Mouse (Mus musculus): ENCODE measurements around the gene Mrpl16. TPM values are rescaled to one million over a fixed set of nuclear protein-coding genes. Genes with fewer than 3 reads are reported as not detected.

Mrpl16 gene
- polyA plus RNA-seq, 1 experiment from 2014 or later = 53.7 TPM

DNA sequence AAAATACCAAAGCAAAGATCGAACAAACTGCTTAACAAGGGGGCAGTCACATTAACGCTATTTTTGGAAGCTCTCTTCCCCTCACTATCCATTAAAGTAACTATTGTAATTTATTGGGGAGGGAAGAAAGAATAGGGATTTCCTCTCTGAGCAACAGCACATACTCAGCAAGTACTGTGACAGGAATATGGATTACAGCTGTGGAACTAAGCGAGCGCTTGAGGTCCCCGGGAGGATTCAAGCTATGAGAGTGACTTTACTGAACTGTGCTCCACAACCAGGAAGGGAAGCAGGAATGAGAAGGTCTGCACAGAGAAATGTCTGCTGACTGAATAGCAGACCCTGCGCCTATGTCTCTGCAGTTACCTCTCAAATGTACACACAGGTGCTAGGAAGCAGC, 18.7 kb downstream of the Mrpl16 start:
- DNase-seq (ENCODE audit: low spot score) (no peak), ATAC-seq (replicated peaks; ENCODE audit: insufficient number of reproducible peaks, low FRiP score, low TSS enrichment, low read depth) (no peak)
- H3K4me3 ChIP-seq (ENCODE audit: low read depth, low read length) = no peak overlapping the region
- H3K9me3 ChIP-seq (replicated peaks; ENCODE audit: control insufficient read depth, low read length) = no peaks in the 10 kb centered on the region
- WGBS = 83% methylated on average over 6 of the region's 6 CpGs
- H3K4me1 ChIP-seq (ENCODE audit: control insufficient read depth, insufficient read depth, low read length) = no peaks in the 10 kb centered on the region
- no peak overlapping the region for H3K9ac ChIP-seq (replicated peaks; ENCODE audit: low read length)
- H3K27ac ChIP-seq (replicated peaks; ENCODE audit: low read depth, low read length) = no peak overlapping the region
- H3K4me2 ChIP-seq (ENCODE audit: low read depth, low read length) = no peak overlapping the region
- no peaks in the 10 kb centered on the region for H3K27me3 ChIP-seq (ENCODE audit: control insufficient read depth, insufficient read depth, low read length)
- H3K36me3 ChIP-seq (replicated peaks; ENCODE audit: control insufficient read depth, insufficient read depth, low read depth, low read length) = no peaks in the 10 kb centered on the region

DNA sequence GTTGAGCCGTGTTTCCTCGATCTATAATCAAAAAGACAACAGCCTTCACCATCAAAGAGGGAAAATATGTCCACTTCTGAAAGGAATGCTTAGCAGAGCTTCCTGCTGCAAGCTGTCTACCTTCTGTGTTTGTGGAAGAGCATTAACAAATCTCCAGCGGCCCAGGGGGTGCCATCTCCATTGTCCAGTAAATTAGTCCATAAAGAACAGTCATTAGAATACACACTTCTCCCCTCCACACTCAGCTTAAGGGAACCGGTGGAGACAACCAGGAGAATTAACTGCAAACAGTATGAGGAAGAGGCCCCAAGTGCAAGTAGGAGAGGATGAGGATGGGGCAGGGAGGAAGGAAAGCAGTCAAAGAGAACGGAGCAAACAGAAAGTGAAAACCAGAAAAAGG, 21.6 kb downstream of the Mrpl16 start:
- no peak overlapping the region for H3K4me3 ChIP-seq (ENCODE audit: low read depth, low read length)
- H3K9me3 ChIP-seq (replicated peaks; ENCODE audit: control insufficient read depth, low read length) = no peaks in the 10 kb centered on the region
- H3K9ac ChIP-seq (replicated peaks; ENCODE audit: low read length) = no peak overlapping the region
- H3K27me3 ChIP-seq (ENCODE audit: control insufficient read depth, insufficient read depth, low read length) = no peaks in the 10 kb centered on the region
- H3K36me3 ChIP-seq (replicated peaks; ENCODE audit: control insufficient read depth, insufficient read depth, low read depth, low read length) = no peaks in the 10 kb centered on the region
- no peak for DNase-seq (ENCODE audit: low spot score)
- WGBS = 81% methylated on average over 5 of the region's 5 CpGs
- no peak overlapping the region for H3K27ac ChIP-seq (replicated peaks; ENCODE audit: low read depth, low read length)
- no peak for ATAC-seq (replicated peaks; ENCODE audit: insufficient number of reproducible peaks, low FRiP score, low TSS enrichment, low read depth)
- H3K4me1 ChIP-seq (ENCODE audit: control insufficient read depth, insufficient read depth, low read length) = no peaks in the 10 kb centered on the region
- H3K4me2 ChIP-seq (ENCODE audit: low read depth, low read length) = no peak overlapping the region

DNA sequence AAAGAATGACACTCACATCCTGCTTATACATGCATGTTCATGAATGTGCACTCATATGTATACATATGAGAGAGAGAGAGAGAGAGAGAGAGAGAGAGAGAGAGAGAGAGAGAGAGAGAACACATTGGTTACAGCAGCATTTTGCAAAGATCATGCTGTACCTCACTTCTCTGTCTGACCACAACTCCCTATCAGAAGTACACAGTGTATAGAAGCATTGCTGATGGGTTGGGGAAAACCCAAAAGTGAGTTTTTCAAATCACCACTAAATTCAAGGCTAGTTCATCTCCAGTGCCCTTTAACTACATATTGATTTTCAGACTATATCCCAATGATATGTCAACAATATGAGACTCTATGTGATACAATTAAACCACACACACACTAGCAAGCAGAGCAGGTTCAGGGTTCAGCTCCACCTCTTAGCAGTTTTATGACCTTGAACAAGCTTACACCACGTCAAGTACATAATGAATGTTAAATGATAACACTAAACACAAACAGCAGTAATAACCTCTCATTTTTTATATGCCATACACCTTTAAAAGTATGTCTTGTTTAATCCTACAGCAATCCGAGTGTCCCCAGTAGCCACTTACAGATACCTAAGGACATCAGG, 23.7 kb downstream of the Mrpl16 start:
- no peaks in the 10 kb centered on the region for H3K36me3 ChIP-seq (replicated peaks; ENCODE audit: control insufficient read depth, insufficient read depth, low read depth, low read length)
- H3K4me3 ChIP-seq (ENCODE audit: low read depth, low read length) = no peak overlapping the region
- H3K4me1 ChIP-seq (ENCODE audit: control insufficient read depth, insufficient read depth, low read length) = no peaks in the 10 kb centered on the region
- DNase-seq (ENCODE audit: low spot score) (no peak), ATAC-seq (replicated peaks; ENCODE audit: insufficient number of reproducible peaks, low FRiP score, low TSS enrichment, low read depth) (no peak)
- H3K9me3 ChIP-seq (replicated peaks; ENCODE audit: control insufficient read depth, low read length) = no peaks in the 10 kb centered on the region
- no peak overlapping the region for H3K9ac ChIP-seq (replicated peaks; ENCODE audit: low read length)
- H3K4me2 ChIP-seq (ENCODE audit: low read depth, low read length) = no peak overlapping the region
- H3K27me3 ChIP-seq (ENCODE audit: control insufficient read depth, insufficient read depth, low read length) = no peaks in the 10 kb centered on the region
- no peak overlapping the region for H3K27ac ChIP-seq (replicated peaks; ENCODE audit: low read depth, low read length)
- WGBS = 88% methylated on average over 2 of the region's 2 CpGs

DNA sequence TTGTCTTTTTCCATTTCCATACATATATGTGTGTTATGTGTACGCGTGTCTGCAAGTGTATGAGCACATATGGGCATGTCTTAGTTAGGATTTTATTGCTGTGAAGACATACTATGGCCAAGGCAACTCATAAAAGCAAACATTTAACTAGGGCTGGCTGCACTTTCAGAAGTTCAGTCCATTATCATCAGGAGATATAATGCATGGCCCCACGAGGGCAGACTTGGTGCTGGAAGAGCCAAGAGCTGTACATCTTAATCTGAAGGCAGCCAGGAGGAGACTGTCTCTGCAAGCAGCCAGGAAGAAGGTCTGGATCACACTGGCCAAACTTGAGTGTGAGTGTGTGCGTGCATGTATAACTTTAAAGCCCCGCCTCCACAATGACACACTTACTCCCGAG, 24.3 kb downstream of the Mrpl16 start:
- no peak overlapping the region for H3K9ac ChIP-seq (replicated peaks; ENCODE audit: low read length)
- no peaks in the 10 kb centered on the region for H3K36me3 ChIP-seq (replicated peaks; ENCODE audit: control insufficient read depth, insufficient read depth, low read depth, low read length)
- H3K4me1 ChIP-seq (ENCODE audit: control insufficient read depth, insufficient read depth, low read length) = no peaks in the 10 kb centered on the region
- 88% methylated on average over 6 of the region's 6 CpGs for WGBS
- H3K27me3 ChIP-seq (ENCODE audit: control insufficient read depth, insufficient read depth, low read length) = no peaks in the 10 kb centered on the region
- H3K9me3 ChIP-seq (replicated peaks; ENCODE audit: control insufficient read depth, low read length) = no peaks in the 10 kb centered on the region
- DNase-seq (ENCODE audit: low spot score) (no peak), ATAC-seq (replicated peaks; ENCODE audit: insufficient number of reproducible peaks, low FRiP score, low TSS enrichment, low read depth) (no peak)
- H3K4me2 ChIP-seq (ENCODE audit: low read depth, low read length) = no peak overlapping the region
- H3K27ac ChIP-seq (replicated peaks; ENCODE audit: low read depth, low read length) = no peak overlapping the region
- H3K4me3 ChIP-seq (ENCODE audit: low read depth, low read length) = no peak overlapping the region

DNA sequence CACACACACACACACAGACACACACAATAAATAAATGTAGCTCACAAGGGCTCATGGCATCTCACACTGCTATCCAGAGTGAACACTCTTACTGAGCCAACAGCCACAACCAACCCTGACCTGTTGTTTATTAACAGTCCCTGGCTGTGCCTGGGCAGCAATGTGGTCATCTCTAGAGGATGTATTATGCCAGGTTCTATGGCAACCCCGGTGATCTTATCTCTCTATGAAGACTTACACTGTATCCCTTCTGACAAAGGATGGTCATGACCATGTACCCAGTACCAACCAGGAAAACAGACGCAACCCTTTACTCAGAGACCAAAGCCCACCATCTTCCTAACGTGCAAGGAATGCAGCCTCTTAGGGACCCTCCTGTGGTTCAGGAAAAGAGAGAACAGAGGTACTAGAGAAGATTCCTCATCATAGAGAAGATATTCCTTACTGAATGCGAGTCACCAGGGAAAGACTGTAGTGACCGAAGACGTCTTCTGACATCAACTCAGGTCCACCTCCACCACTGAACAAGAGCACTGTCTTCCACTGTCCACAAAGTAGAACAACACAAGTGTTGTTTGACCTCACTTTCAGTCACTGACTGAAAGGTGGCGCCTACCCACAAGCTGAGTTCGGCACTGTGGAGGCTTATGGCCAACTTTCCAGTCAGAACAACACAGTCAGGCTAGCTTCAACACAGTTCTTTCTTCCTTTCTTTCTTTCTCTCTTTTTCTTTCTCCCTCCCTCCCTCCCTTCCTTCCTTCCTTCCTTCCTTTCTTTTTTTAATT, 30.5 kb downstream of the Mrpl16 start:
- H3K27ac ChIP-seq (replicated peaks; ENCODE audit: low read depth, low read length) = no peak overlapping the region
- DNase-seq (ENCODE audit: low spot score) (no peak), ATAC-seq (replicated peaks; ENCODE audit: insufficient number of reproducible peaks, low FRiP score, low TSS enrichment, low read depth) (no peak)
- H3K4me2 ChIP-seq (ENCODE audit: low read depth, low read length) = no peak overlapping the region
- H3K9ac ChIP-seq (replicated peaks; ENCODE audit: low read length) = no peak overlapping the region
- 75% methylated on average over 8 of the region's 8 CpGs for WGBS
- H3K9me3 ChIP-seq (replicated peaks; ENCODE audit: control insufficient read depth, low read length) = no peaks in the 10 kb centered on the region
- no peaks in the 10 kb centered on the region for H3K27me3 ChIP-seq (ENCODE audit: control insufficient read depth, insufficient read depth, low read length)
- H3K36me3 ChIP-seq (replicated peaks; ENCODE audit: control insufficient read depth, insufficient read depth, low read depth, low read length) = no peaks in the 10 kb centered on the region
- no peaks in the 10 kb centered on the region for H3K4me1 ChIP-seq (ENCODE audit: control insufficient read depth, insufficient read depth, low read length)
- H3K4me3 ChIP-seq (ENCODE audit: low read depth, low read length) = no peak overlapping the region

DNA sequence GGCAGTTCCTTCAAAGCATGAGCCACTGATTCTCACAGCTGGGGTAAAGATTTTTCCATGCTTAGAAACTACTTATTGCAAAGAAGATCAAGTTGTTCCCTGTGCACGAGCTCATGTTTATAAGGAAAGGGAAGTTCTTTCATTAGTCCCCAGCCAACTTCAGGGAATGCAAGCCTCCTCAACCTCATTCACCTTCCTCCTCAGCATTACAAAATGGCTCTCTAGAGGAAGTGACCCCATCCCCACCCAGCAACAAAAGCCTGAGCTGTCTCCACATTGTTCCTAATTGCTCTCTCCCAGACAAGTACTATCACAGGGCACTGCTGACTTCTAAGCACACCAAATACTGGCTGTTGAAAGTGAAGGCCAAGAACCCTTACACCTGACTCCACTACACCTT, 34.2 kb downstream of the Mrpl16 start:
- DNase-seq (ENCODE audit: low spot score) (no peak), ATAC-seq (replicated peaks; ENCODE audit: insufficient number of reproducible peaks, low FRiP score, low TSS enrichment, low read depth) (no peak)
- no peak overlapping the region for H3K9ac ChIP-seq (replicated peaks; ENCODE audit: low read length)
- H3K9me3 ChIP-seq (replicated peaks; ENCODE audit: control insufficient read depth, low read length) = no peaks in the 10 kb centered on the region
- H3K4me2 ChIP-seq (ENCODE audit: low read depth, low read length) = no peak overlapping the region
- H3K27me3 ChIP-seq (ENCODE audit: control insufficient read depth, insufficient read depth, low read length) = no peaks in the 10 kb centered on the region
- H3K4me1 ChIP-seq (ENCODE audit: control insufficient read depth, insufficient read depth, low read length) = no peaks in the 10 kb centered on the region
- WGBS = 68% methylated on average over 1 of the region's 1 CpGs
- no peak overlapping the region for H3K4me3 ChIP-seq (ENCODE audit: low read depth, low read length)
- no peaks in the 10 kb centered on the region for H3K36me3 ChIP-seq (replicated peaks; ENCODE audit: control insufficient read depth, insufficient read depth, low read depth, low read length)
- no peak overlapping the region for H3K27ac ChIP-seq (replicated peaks; ENCODE audit: low read depth, low read length)

DNA sequence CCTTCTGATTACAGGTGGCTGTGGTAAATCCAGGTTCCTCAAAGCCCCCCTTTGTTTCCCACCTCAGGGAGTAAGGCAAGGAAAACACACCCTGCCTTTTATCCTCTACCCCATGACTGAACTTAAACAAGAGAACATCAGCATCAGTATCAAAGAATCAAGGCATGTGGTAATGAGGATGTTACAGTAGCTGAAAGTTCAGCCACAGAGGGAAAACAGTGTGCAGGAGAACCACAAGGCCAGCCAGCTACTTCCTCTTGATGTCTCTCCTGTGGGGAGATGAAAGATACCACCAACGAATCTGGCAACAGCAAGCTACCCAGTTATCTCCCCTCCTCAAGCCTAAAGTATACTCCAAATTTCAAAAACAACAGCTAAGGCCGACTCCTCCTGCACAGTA, 37.1 kb downstream of the Mrpl16 start:
- no peak overlapping the region for H3K4me3 ChIP-seq (ENCODE audit: low read depth, low read length)
- H3K9ac ChIP-seq (replicated peaks; ENCODE audit: low read length) = no peak overlapping the region
- no peaks in the 10 kb centered on the region for H3K9me3 ChIP-seq (replicated peaks; ENCODE audit: control insufficient read depth, low read length)
- H3K4me1 ChIP-seq (ENCODE audit: control insufficient read depth, insufficient read depth, low read length) = no peaks in the 10 kb centered on the region
- no peak overlapping the region for H3K4me2 ChIP-seq (ENCODE audit: low read depth, low read length)
- ATAC-seq (replicated peaks; ENCODE audit: insufficient number of reproducible peaks, low FRiP score, low TSS enrichment, low read depth) = no peak
- DNase-seq (ENCODE audit: low spot score) = no peak
- no peaks in the 10 kb centered on the region for H3K27me3 ChIP-seq (ENCODE audit: control insufficient read depth, insufficient read depth, low read length)
- no peaks in the 10 kb centered on the region for H3K36me3 ChIP-seq (replicated peaks; ENCODE audit: control insufficient read depth, insufficient read depth, low read depth, low read length)
- 63% methylated on average over 2 of the region's 2 CpGs for WGBS
- no peak overlapping the region for H3K27ac ChIP-seq (replicated peaks; ENCODE audit: low read depth, low read length)

DNA sequence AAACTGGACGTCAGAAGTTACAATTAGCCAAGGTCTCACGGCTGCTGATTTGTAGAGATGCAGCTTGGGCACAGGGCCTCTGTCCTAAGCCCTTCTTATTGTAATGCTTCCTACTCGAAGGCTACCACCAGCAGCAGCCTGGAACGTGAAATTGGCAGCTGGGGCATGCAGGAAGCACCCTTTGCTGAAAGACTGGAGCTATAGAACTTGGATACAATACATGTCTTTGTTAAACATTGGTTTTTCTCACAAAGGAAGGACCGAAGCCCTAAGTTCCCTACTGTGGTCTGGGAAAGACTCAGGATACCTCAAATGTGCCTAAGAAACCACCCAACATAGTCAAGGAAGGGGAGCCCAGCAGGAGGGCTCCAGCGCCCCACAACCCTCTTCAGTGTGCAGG, 37.6 kb downstream of the Mrpl16 start:
- H3K4me1 ChIP-seq (ENCODE audit: control insufficient read depth, insufficient read depth, low read length) = no peaks in the 10 kb centered on the region
- H3K9me3 ChIP-seq (replicated peaks; ENCODE audit: control insufficient read depth, low read length) = no peaks in the 10 kb centered on the region
- no peak overlapping the region for H3K27ac ChIP-seq (replicated peaks; ENCODE audit: low read depth, low read length)
- H3K4me3 ChIP-seq (ENCODE audit: low read depth, low read length) = no peak overlapping the region
- H3K27me3 ChIP-seq (ENCODE audit: control insufficient read depth, insufficient read depth, low read length) = no peaks in the 10 kb centered on the region
- DNase-seq (ENCODE audit: low spot score) = no peak
- H3K9ac ChIP-seq (replicated peaks; ENCODE audit: low read length) = no peak overlapping the region
- ATAC-seq (replicated peaks; ENCODE audit: insufficient number of reproducible peaks, low FRiP score, low TSS enrichment, low read depth) = no peak
- H3K36me3 ChIP-seq (replicated peaks; ENCODE audit: control insufficient read depth, insufficient read depth, low read depth, low read length) = no peaks in the 10 kb centered on the region
- WGBS = 39% methylated on average over 6 of the region's 6 CpGs
- H3K4me2 ChIP-seq (ENCODE audit: low read depth, low read length) = no peak overlapping the region

All from embryonic facial prominence, embryonic 11.5 days (tissue).